Mouse (Mus musculus) spleen, adult 10 weeks (tissue): ENCODE measurements around the gene Tmem116. TPM values are rescaled to one million over a fixed set of nuclear protein-coding genes. Genes with fewer than 3 reads are reported as not detected.

Experiments
- polyA plus RNA-seq: library from polyadenylated mRNA; stranded (reverse); fragments of 350-450 nt; fragmentation: Illumina TruSeq; extraction: RNeasy Lipid Tissue Mini Kit (QIAGEN cat#74804); gene quantifications from one replicate; pipeline ENCODE4 v1.2.3, GENCODE M21; 2015; ENCODE audit warnings: low replicate concordance; ENCODE audit not compliant: insufficient read depth

Gene Tmem116
- 0.15 TPM for polyA plus RNA-seq

DNA sequence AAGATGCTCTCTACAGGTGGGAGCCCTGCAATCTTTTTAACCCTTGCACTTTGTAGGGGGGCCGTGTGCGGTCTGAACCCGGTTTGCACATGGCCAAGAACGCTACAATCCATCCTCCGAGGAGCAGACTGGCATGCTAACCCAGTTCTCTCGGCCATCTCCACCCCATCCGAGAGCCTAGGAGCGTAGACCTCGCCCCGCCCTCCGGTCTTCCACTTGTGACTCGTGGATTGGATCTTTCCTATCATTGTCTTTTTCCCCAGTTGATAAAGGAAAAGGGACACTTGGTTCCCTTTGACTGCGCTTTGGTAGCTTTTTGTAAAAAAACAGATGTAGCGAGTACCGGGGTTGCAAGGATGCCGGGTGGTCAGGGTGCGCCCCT, at the start of gene Tmem116:
TSS of gene Tmem116 (plus strand) at position 250 of the 382 bp plus-strand sequence.

DNA sequence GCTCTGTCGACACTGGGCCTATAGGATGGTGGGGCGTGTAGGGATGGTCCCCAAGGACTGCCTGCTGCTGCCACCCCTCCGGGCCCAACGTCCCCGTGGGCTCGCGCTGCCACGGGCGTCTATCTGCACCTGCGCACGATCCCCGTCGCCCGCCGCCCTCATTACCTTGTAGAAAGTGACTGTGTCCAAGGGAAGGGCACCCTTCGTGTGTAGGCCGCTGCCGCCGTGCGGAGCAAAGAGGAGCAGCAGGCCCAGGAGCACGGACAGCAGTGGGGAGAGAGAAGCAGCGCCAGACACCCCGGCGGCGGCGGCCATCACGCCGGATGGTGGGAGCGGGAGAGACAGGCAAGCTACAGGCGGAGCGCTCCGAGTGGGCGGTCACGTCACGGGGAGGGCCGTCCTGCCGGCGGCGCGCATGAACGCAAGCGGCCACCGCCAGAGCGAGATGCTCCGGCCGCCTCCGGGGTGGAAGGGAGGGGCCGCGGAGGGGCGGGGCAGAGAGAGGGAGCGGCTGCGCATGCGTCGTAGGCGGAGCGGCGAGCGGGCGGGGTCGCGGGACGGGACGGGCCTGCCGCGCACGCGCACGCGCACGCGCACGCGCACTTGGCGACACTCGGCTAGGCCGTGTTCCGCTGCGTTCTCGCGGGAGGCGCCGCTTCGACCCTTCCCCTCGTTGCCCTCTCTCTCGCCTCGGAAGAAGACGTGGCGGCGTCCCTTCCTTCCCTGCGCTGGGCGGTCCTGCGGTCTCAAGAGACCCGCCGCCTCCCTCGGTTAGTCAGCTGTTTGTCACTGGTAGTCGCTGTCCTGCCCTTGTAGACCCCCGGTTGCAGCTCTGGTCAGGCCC, 555 bp downstream of the Tmem116 start, which contains the start of gene Erp29:
TSS of gene Erp29 (minus strand) at position 481 of the 844 bp plus-strand sequence.

GRCm38 (mm10) chr5:121503231-121503630, 51.5 kb downstream of the Tmem116 start, which contains the start of gene Adam1b:
Gene Adam1b, minus strand, starts transcription at chr5:121503435.

DNA sequence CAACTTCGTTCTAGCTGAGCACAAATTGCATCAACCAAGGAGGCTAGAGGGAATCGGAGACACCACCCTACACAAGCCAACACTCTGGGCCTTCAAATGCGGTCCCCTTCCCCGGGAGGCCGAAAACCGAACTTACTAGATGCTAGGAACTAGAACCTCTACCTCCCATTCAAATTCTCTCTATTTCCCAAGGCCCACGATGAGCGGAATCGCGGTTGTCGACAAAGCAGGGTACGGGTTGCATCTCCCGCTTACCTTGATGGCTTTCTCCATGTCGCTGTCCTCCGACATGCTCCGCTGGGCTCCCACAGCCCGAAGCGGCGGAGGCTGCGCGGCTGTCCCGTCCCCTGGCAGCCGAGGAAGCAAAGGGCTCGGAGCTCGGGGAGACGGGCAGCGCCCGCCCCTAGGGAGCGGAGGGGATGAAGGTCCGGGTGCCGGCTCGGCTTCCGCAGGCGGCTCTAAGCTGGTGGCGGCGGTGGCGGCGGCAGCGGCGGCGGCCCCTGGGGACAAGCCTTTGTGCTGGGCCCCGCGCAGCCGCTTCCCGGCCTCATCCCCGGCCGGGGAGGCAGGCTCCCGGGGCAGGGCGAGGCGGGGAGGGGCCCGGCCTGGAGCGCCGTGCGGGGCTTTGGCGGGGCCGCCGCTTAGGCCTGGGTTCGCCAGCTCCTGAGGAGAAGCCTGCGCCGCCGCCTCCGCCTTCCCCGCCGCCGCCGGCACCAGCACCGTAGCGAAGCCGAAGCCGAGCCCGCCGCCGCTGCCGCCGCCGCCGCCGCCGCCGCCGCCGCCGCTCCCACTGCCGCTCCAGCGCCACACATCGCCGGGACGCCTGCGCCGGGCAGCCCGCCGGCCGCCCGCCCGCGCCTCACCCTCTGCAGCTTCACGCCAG, 93.5 kb downstream of the Tmem116 start, which contains the start of the genes Adam1a and Gm42878:
TSS of gene Adam1a (minus strand) at position 573 of the 883 bp plus-strand sequence.
TSS of gene Gm42878 (minus strand) at position 573 of the 883 bp plus-strand sequence.

DNA sequence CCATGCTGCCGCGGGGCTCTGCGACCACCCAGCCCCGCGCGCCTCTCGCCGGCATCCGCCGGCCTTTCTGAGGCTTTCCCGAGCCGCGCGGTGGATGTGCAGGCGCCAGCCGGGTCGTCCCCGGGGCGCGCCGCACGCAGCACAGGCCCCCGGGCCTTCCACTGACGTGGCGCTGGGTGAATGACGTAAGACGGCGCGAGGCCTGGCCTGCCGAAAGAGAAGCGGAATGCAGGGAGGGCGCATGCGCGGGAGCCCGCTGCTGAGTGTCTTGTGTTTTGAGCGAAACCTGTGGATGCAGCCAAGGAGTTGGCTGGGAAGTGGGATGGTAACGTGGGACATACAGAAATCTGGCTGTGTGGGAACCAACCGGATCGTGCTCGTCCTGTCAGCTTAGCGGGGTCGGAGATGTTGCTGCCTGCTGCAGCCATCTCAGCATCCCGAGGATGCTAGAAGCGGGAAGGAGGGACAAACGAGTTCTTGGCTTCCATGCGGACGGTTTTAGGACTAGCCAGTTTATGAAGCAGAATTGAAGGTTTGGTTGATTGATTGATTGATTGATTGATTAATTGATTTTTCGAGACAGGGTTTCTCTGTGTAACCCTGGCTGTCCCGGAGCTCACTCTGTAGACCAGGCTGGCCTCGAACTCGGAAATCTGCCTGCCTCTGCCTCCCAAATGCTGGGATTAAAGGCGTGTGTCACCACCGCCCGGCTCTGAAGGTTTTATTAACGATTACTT, 94.3 kb downstream of the Tmem116 start, which contains the start of gene Mapkapk5:
TSS of gene Mapkapk5 (minus strand) at position 113 of the 737 bp plus-strand sequence.

Other genes starting within 250 kb of the Tmem116 start
- gene Rpl6, start 247.4 kb upstream of the Tmem116 start, polyA plus RNA-seq, result 1,671 TPM
- 21.8 TPM for gene Hectd4, start 231.7 kb upstream of the Tmem116 start, polyA plus RNA-seq
- gene Trafd1, start 66.3 kb upstream of the Tmem116 start, polyA plus RNA-seq, result 96.6 TPM
- gene Naa25, start 54.0 kb upstream of the Tmem116 start, polyA plus RNA-seq, result 31.1 TPM
- gene Erp29, start 613 bp downstream of the Tmem116 start, polyA plus RNA-seq, result 160 TPM
- not detected for gene Adam1b, start 51.5 kb downstream of the Tmem116 start, polyA plus RNA-seq
- gene Adam1a, start 93.6 kb downstream of the Tmem116 start, polyA plus RNA-seq, result 9.4 TPM
- gene Gm42878, start 93.6 kb downstream of the Tmem116 start, polyA plus RNA-seq, result not detected
- 119 TPM for gene Mapkapk5, start 94.0 kb downstream of the Tmem116 start, polyA plus RNA-seq
- gene Aldh2, start 141.9 kb downstream of the Tmem116 start, polyA plus RNA-seq, result 192 TPM
- gene Acad12, start 167.0 kb downstream of the Tmem116 start, polyA plus RNA-seq, result 6.9 TPM
- 3.7 TPM for gene Acad10, start 208.6 kb downstream of the Tmem116 start, polyA plus RNA-seq
- 47.5 TPM for gene Brap, start 208.7 kb downstream of the Tmem116 start, polyA plus RNA-seq